Mouse (Mus musculus) lung, postnatal 4 days (tissue): Measurements from ENCODE around the gene Prep.
A peak's percentile ranks its signal among the peaks of the same experiment; 100 is the strongest.

ENCODE experiments used
- DNase-seq, 2 experiments: peaks; one replicate each; pipeline ENCODE4 v3.0.0; 2021

The Prep gene

GRCm38 (mm10) chr10:45066931-45067308 is at the start of gene Prep:
Gene Prep, plus strand, starts transcription at chr10:45067203.
- DNase-seq = peak; percentile 95 to 98

GRCm38 (mm10) chr10:45017352-45017751 is 49.7 kb upstream of the Prep start:
- DNase-seq = no peak

GRCm38 (mm10) chr10:45017851-45018250 is 49.2 kb upstream of the Prep start:
- no peak for DNase-seq

- DNase-seq = no peak
These were observed 47.6 kb upstream of the Prep start for GRCm38 (mm10) chr10:45019418-45019817.

- DNase-seq = no peak
These were observed 47.2 kb upstream of the Prep start for GRCm38 (mm10) chr10:45019849-45020248.

GRCm38 (mm10) chr10:45020291-45020690 is 46.7 kb upstream of the Prep start:
- DNase-seq = no peak

- no peak for DNase-seq
These were observed 41.8 kb upstream of the Prep start for GRCm38 (mm10) chr10:45025184-45025583.

GRCm38 (mm10) chr10:45026935-45027334 is 40.1 kb upstream of the Prep start:
- no peak for DNase-seq

- peak; percentile 59 to 81 for DNase-seq
These were observed 21.6 kb upstream of the Prep start for GRCm38 (mm10) chr10:45045268-45045928.

GRCm38 (mm10) chr10:45048158-45048557 is 18.8 kb upstream of the Prep start:
- no peak for DNase-seq

- DNase-seq = peak; percentile 69 to 77
These were observed 18.4 kb upstream of the Prep start for GRCm38 (mm10) chr10:45048622-45049021.

- DNase-seq = peak; percentile 71 to 85
These were observed 15.8 kb upstream of the Prep start for GRCm38 (mm10) chr10:45051125-45051744.

- DNase-seq = no peak
These were observed 8.6 kb upstream of the Prep start for GRCm38 (mm10) chr10:45058361-45058760.

- no peak for DNase-seq
These were observed 6.2 kb upstream of the Prep start for GRCm38 (mm10) chr10:45060841-45061240.

GRCm38 (mm10) chr10:45066131-45066930 is 672 bp upstream of the Prep start:
- DNase-seq = no peak

- DNase-seq = peak in 1 of 2 experiments; percentile 48
These were observed 478 bp downstream of the Prep start for GRCm38 (mm10) chr10:45067436-45067925.

GRCm38 (mm10) chr10:45069557-45069956 is 2.6 kb downstream of the Prep start:
- no peak for DNase-seq

GRCm38 (mm10) chr10:45070362-45070761 is 3.4 kb downstream of the Prep start:
- no peak for DNase-seq

GRCm38 (mm10) chr10:45070929-45071813 is 4.2 kb downstream of the Prep start:
- DNase-seq = no peak

GRCm38 (mm10) chr10:45072339-45072738 is 5.3 kb downstream of the Prep start:
- DNase-seq = no peak

- DNase-seq = no peak
These were observed 7.5 kb downstream of the Prep start for GRCm38 (mm10) chr10:45074543-45074942.

GRCm38 (mm10) chr10:45075491-45076051 is 8.6 kb downstream of the Prep start:
- DNase-seq = no peak
